Mouse (Mus musculus): ENCODE measurements around the gene Myl4.

DNA sequence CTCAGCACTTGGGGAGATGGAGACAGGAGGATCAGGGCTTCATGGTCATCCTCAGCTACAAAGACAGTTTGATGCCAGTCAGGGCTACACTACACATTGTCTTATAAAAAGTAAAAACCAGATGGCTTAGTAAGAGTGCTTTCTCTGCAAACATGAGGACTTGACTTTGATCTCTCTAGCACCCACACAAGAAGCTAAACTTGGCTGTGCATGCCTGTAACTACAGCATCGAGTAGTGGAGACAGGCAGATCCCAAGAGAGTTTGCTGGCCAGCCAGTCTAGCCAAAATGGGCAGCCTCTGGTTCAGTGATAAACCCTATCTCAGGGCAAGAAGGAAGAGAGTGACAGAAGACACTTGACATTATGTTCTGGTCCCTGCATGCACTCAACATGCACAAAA, 13.0 kb downstream of the Myl4 start:
- TF ChIP-seq EP300 (IDR thresholded peaks at IDR 0.05; ENCODE audit: insufficient read depth, low read depth, low read length) (no peak), POLR2A (IDR thresholded peaks at IDR 0.05; ENCODE audit: insufficient read depth, low read depth, low read length) (no peak)
